Mouse (Mus musculus): ENCODE data around the gene 4933428M09Rik. TPM values are rescaled to one million over a fixed set of nuclear protein-coding genes. Genes with fewer than 3 reads are reported as not detected.
"Not testable (repeated sequence)": the region's sequence is repeated elsewhere in the genome, so short reads cannot be mapped to it uniquely, and the experiment has no call there.

The 4933428M09Rik gene
- not detected in 2 replicates for polyA plus RNA-seq (2014; fragmentation: Nextera tagmentation; extraction: Ambion mirVana)

DNA sequence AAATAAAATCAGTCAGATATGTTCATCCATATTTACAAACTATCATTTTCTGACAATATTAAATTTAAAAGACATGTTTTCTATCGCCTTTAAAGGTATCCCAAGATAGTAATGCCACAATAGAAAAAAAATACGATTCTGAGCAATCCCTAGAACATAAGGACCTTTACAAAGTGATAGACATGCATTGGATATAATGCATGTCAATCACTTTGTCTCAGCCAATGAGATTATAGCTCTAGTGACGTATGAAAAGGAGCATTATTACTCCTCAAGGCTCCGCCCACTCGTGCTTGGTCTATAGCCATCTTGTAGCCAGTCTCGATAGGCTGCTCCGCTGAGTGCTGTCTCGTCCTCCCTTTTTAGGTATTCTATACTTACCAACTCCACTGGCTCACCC, at the start of gene 4933428M09Rik:
4933428M09Rik (plus strand) TSS at position 301 of the 400 bp plus-strand sequence.
- no peak within 1 kb of the TSS for H3K27ac ChIP-seq (ENCODE audit: low read depth, low read length)
- WGBS = 87% methylated on average over 8 of the region's 8 CpGs

DNA sequence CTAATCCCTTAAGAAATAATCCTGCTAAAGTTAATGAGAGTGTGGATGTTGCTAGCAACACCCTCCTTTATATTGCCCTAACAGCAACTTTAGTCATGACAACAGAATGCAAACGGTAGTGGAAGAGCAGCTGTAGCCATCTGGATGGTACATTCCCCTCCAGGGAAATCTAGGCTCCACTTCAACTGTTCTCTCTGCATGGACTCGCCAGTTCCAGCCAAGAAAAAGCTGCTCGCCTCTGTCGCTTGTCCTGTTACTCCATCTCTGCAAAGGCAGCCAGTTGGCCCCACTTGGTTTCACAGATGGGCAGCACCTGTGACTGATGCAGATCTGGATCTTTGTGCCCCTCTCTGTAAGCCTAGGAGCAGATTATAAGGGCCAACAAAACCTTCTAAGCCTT, 45.0 kb upstream of the 4933428M09Rik start:
- Histone ChIP-seq H3K4me3 (ENCODE audit: low read length) (no peak overlapping the region), H3K9ac (ENCODE audit: low read depth, low read length) (no peak overlapping the region), H3K27ac (ENCODE audit: low read depth, low read length) (no peak overlapping the region), H3K27me3 (ENCODE audit: control insufficient read depth, insufficient read depth, low read length) (no peaks in the 10 kb centered on the region), H3K4me1 (ENCODE audit: control insufficient read depth, insufficient read depth, low read length) (no peaks in the 10 kb centered on the region), H3K9me3 (ENCODE audit: control insufficient read depth, low read length) (no peaks in the 10 kb centered on the region), H3K4me2 (replicated peaks; ENCODE audit: low read depth, low read length) (no peak overlapping the region), H3K36me3 (ENCODE audit: control insufficient read depth, insufficient read depth, low read length) (no peaks in the 10 kb centered on the region)
- ATAC-seq (ENCODE audit: low FRiP score, low TSS enrichment) = no peak
- 68% methylated on average over 4 of the region's 4 CpGs for WGBS

More for the DNA sequence above, at the start of gene 4933428M09Rik:
- Histone ChIP-seq H3K9ac (ENCODE audit: low read depth, low read length) (no peak within 1 kb of the TSS), H3K36me3 (ENCODE audit: control insufficient read depth, insufficient read depth, low read length) (no peaks in the 10 kb centered on the region), H3K9me3 (ENCODE audit: control insufficient read depth, low read length) (no peaks in the 10 kb centered on the region), H3K27me3 (ENCODE audit: control insufficient read depth, insufficient read depth, low read length) (no peaks in the 10 kb centered on the region), H3K4me1 (ENCODE audit: control insufficient read depth, insufficient read depth, low read length) (no peaks in the 10 kb centered on the region), H3K4me3 (ENCODE audit: low read length) (no peak within 1 kb of the TSS), H3K4me2 (replicated peaks; ENCODE audit: low read depth, low read length) (no peak within 1 kb of the TSS)
- no peak for ATAC-seq (ENCODE audit: low FRiP score, low TSS enrichment)

DNA sequence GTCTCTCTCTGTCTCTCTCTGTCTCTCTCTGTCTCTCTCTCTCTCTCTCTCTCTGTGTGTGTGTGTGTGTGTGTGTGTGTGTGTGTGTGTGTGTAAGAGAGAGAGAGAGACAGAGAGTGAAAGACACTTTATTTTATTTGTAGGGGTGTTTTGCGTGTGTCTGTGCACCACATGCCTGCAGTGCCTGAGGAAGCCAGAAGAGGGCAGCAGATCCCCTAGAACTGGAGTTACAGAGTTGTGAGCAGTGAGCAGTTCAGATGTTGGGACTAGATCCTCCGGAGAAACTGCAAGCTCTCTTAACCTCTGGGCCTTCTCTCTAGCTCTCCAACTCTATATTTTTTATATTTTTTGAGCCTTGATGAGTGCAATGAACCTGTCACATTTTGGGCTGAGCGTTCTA, 12.5 kb downstream of the 4933428M09Rik start:
- not testable (repeated sequence) for H3K27ac ChIP-seq (ENCODE audit: low read depth, low read length); H3K4me2 ChIP-seq (replicated peaks; ENCODE audit: low read depth, low read length); ATAC-seq (ENCODE audit: low FRiP score, low TSS enrichment); H3K27me3 ChIP-seq (ENCODE audit: control insufficient read depth, insufficient read depth, low read length); H3K4me3 ChIP-seq (ENCODE audit: low read length); H3K36me3 ChIP-seq (ENCODE audit: control insufficient read depth, insufficient read depth, low read length); H3K9me3 ChIP-seq (ENCODE audit: control insufficient read depth, low read length); H3K9ac ChIP-seq (ENCODE audit: low read depth, low read length); H3K4me1 ChIP-seq (ENCODE audit: control insufficient read depth, insufficient read depth, low read length)
- WGBS = 92% methylated on average over 3 of the region's 3 CpGs

DNA sequence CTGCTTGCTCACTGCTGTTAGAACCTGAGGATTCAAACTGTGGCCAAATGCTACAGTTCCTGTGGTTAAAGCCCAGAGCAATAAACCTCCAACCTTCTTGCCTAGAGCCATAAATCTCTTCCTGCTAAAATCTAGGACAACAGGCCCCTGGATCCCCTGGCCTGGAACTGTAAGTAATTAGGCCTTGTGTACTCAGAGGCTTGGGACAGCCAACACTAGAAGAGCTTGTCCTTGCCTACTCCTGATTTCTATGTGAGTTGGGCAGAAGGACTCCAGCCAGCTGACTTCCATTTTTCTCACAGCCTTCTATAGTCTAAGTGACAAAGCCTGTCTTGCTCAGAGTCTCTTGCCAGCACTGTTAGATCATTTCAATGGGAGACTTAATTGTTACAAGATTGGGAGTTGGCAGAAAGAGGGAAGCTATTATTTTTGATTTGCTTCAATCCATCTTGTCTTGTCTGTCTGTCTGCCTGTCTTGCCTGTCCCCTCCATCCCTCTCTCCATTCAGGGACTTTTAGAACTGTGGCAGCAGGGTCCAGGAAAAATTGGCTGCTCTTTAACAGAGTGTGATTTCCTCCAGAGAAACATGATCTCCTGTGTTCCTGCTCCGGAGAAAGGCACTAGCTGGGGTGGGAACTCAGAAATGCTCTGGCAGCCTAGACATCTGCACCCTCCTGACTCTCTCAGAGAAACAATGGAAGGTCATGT, 15.7 kb downstream of the 4933428M09Rik start:
- H3K36me3 ChIP-seq (ENCODE audit: control insufficient read depth, insufficient read depth, low read length) = no peaks in the 10 kb centered on the region
- 42% methylated on average over 1 of the region's 1 CpGs for WGBS
- no peaks in the 10 kb centered on the region for H3K9me3 ChIP-seq (ENCODE audit: control insufficient read depth, low read length)
- H3K9ac ChIP-seq (ENCODE audit: low read depth, low read length) = no peak overlapping the region
- no peak overlapping the region for H3K27ac ChIP-seq (ENCODE audit: low read depth, low read length)
- H3K4me1 ChIP-seq (ENCODE audit: control insufficient read depth, insufficient read depth, low read length) = no peaks in the 10 kb centered on the region
- no peaks in the 10 kb centered on the region; the same call in 1 of the 2 replicates for H3K27me3 ChIP-seq (ENCODE audit: control insufficient read depth, insufficient read depth, low read length)
- H3K4me2 ChIP-seq (replicated peaks; ENCODE audit: low read depth, low read length) = no peak overlapping the region
- peak; percentile 62; the same call in 1 of the 2 replicates for ATAC-seq (ENCODE audit: low FRiP score, low TSS enrichment)
- no peak overlapping the region for H3K4me3 ChIP-seq (ENCODE audit: low read length)

DNA sequence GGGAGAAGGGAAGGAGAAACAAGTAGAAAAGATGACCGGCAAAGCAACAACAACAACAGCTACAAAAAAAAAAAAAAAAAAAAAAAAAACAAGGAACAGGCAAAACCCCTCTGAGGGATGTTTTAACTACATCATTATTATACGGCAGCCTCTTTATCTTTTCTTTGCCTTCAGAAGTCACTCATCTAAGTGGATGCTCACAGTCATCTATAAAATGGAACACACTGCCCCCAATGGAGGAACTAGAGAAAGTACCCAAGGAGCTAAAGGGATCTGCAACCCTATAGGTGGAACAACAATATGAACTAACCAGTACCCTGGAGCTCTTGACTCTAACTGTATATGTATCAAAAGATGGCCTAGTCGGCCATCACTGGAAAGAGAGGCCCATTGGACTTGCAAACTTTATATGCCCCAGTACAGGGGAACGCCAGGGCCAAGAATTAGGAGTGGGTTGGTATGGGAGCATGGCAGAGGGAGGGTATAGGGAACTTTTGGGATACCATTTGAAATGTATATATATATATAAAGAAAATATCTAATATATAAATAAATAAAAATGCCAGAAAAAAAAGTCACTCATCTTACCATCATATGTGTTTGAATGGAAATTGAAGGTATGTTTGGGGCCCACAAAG, 30.3 kb downstream of the 4933428M09Rik start:
- ATAC-seq (ENCODE audit: low FRiP score, low TSS enrichment) = peak; percentile 36; the same call in 1 of the 2 replicates
- H3K27ac ChIP-seq (ENCODE audit: low read depth, low read length); H3K9ac ChIP-seq (ENCODE audit: low read depth, low read length); H3K27me3 ChIP-seq (ENCODE audit: control insufficient read depth, insufficient read depth, low read length); H3K4me2 ChIP-seq (replicated peaks; ENCODE audit: low read depth, low read length); H3K36me3 ChIP-seq (ENCODE audit: control insufficient read depth, insufficient read depth, low read length); H3K9me3 ChIP-seq (ENCODE audit: control insufficient read depth, low read length); H3K4me3 ChIP-seq (ENCODE audit: low read length); H3K4me1 ChIP-seq (ENCODE audit: control insufficient read depth, insufficient read depth, low read length): not testable (repeated sequence)
- 74% methylated on average over 3 of the region's 4 CpGs for WGBS

DNA sequence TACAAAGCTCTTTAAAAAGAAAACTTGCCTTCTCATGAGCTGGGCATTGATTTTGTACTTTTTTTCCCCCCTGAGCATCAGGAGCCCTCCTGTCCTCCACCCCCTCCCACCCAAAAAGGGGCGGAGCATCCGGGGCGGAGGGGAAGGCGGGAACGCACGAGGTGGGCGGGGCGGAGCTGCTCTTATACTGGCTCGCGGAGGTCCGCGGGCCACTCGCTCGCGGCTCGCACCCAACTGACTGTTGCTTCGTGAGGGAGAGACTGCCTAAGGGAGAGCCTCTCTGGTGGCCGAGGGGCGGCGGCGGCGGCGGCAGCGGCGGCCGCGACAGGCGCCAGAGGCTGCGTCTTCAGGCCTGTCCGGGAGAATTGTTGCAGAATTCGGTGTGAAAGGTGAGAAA, 30.8 kb downstream of the 4933428M09Rik start, which contains the start of gene Mum1l1:
Mum1l1 (plus strand) TSS at position 214 of the 397 bp plus-strand sequence.
- Histone ChIP-seq H3K27me3 (ENCODE audit: control insufficient read depth, insufficient read depth, low read length) (no peaks in the 10 kb centered on the region), H3K36me3 (ENCODE audit: control insufficient read depth, insufficient read depth, low read length) (no peaks in the 10 kb centered on the region), H3K4me2 (replicated peaks; ENCODE audit: low read depth, low read length) (peak within 1 kb of the TSS; percentile 45), H3K4me1 (ENCODE audit: control insufficient read depth, insufficient read depth, low read length) (no peaks in the 10 kb centered on the region), H3K27ac (ENCODE audit: low read depth, low read length) (no peak within 1 kb of the TSS), H3K9me3 (ENCODE audit: control insufficient read depth, low read length) (no peaks in the 10 kb centered on the region), H3K4me3 (ENCODE audit: low read length) (peak within 1 kb of the TSS; percentile 43), H3K9ac (ENCODE audit: low read depth, low read length) (peak within 1 kb of the TSS; percentile 47; the same call in 1 of the 2 replicates)
- peak; percentile 98 for ATAC-seq (ENCODE audit: low FRiP score, low TSS enrichment)
- 26% methylated on average over 31 of the region's 31 CpGs for WGBS

DNA sequence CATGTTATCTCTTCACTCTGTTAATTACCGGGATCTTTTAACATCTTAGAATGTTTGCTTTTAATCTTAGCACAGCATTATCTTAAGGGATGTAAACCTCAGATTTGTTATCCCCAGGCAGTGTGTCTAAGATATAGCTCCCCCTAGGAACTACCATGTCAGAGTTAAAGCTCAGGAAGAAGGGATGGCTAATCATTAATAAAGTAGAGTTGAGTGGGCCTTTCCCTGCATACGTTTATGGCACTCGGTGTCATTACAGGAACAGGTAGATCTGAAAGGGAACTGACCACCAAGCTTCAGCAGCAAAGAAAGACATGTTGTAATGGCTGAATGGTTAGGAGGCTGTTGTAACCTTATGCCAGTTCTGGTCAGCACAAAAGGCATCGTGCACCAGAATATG, 35.7 kb downstream of the 4933428M09Rik start:
- Histone ChIP-seq H3K36me3 (ENCODE audit: control insufficient read depth, insufficient read depth, low read length) (no peaks in the 10 kb centered on the region), H3K9ac (ENCODE audit: low read depth, low read length) (no peak overlapping the region), H3K4me2 (replicated peaks; ENCODE audit: low read depth, low read length) (no peak overlapping the region), H3K4me1 (ENCODE audit: control insufficient read depth, insufficient read depth, low read length) (no peaks in the 10 kb centered on the region), H3K27me3 (ENCODE audit: control insufficient read depth, insufficient read depth, low read length) (no peaks in the 10 kb centered on the region), H3K27ac (ENCODE audit: low read depth, low read length) (no peak overlapping the region), H3K9me3 (ENCODE audit: control insufficient read depth, low read length) (no peaks in the 10 kb centered on the region), H3K4me3 (ENCODE audit: low read length) (no peak overlapping the region)
- no peak for ATAC-seq (ENCODE audit: low FRiP score, low TSS enrichment)
- WGBS = 61% methylated on average over 4 of the region's 4 CpGs

DNA sequence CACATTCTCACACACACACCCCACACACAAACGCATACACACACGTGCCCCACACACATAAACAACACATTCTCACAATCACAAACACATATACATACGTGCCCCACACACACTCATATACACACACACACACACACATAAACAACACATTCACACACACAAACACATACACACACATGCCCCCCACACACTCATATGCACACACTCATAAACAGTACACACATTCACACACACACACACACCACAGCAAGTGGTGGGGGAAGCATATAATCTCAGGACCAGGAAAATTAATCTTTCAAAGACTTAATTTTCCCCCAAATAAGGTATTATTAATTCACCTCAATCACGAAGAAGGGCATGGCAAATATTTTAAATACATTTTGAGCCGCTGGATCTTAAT, 37.4 kb downstream of the 4933428M09Rik start:
- Histone ChIP-seq H3K9me3 (ENCODE audit: control insufficient read depth, low read length) (no peaks in the 10 kb centered on the region), H3K9ac (ENCODE audit: low read depth, low read length) (no peak overlapping the region), H3K4me3 (ENCODE audit: low read length) (no peak overlapping the region; the same call in 1 of the 2 replicates), H3K27me3 (ENCODE audit: control insufficient read depth, insufficient read depth, low read length) (no peaks in the 10 kb centered on the region), H3K36me3 (ENCODE audit: control insufficient read depth, insufficient read depth, low read length) (no peaks in the 10 kb centered on the region), H3K4me1 (ENCODE audit: control insufficient read depth, insufficient read depth, low read length) (no peaks in the 10 kb centered on the region), H3K27ac (ENCODE audit: low read depth, low read length) (no peak overlapping the region), H3K4me2 (replicated peaks; ENCODE audit: low read depth, low read length) (peak overlapping the region; percentile 39)
- no peak for ATAC-seq (ENCODE audit: low FRiP score, low TSS enrichment)
- 78% methylated on average over 5 of the region's 5 CpGs for WGBS

DNA sequence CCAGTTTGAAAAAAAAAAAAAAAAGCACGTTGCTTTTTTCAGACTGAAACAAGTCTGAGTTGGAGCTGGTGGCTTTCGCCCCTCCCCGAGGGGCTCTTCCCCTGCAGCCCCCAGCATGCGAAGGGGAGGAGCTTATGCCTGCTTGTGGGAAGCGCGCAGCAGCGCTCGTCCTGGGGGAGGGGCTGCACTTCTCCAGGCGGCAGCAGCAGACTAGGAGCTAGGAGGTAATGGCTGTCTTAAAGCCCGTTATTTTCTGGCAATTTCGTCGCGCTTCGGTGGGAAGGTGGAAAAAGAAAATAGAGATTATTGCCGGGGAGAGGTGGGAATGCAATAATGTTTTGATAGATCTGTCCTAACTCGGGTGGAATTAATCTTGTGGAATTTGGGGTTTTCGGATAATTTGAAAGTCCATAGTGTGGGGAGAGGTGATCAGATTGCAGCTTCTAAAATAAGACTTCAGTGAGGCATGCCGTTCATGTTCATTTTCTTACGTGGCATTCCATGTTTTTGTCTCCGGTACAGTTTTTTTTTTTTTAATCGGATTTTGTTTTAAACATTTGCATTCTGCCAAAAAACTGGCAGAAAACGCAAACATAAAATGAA, 38.1 kb downstream of the 4933428M09Rik start:
- H3K27ac ChIP-seq (ENCODE audit: low read depth, low read length) = no peak overlapping the region
- H3K4me2 ChIP-seq (replicated peaks; ENCODE audit: low read depth, low read length) = peak overlapping the region; percentile 39
- H3K36me3 ChIP-seq (ENCODE audit: control insufficient read depth, insufficient read depth, low read length) = no peaks in the 10 kb centered on the region
- peak; percentile 93 for ATAC-seq (ENCODE audit: low FRiP score, low TSS enrichment)
- peak overlapping the region; percentile 28; the same call in 1 of the 2 replicates for H3K9ac ChIP-seq (ENCODE audit: low read depth, low read length)
- H3K27me3 ChIP-seq (ENCODE audit: control insufficient read depth, insufficient read depth, low read length) = no peaks in the 10 kb centered on the region
- peak overlapping the region; percentile 34 for H3K4me3 ChIP-seq (ENCODE audit: low read length)
- H3K4me1 ChIP-seq (ENCODE audit: control insufficient read depth, insufficient read depth, low read length) = no peaks in the 10 kb centered on the region
- WGBS = 21% methylated on average over 22 of the region's 22 CpGs
- H3K9me3 ChIP-seq (ENCODE audit: control insufficient read depth, low read length) = no peaks in the 10 kb centered on the region
